Mouse (Mus musculus): ENCODE data around the gene Vamp9. TPM values are rescaled to one million over a fixed set of nuclear protein-coding genes. Genes with fewer than 3 reads are reported as not detected.

Gene Vamp9
- polyA plus RNA-seq, 1 experiment from 2014 or later: 0.31 TPM

- no peak for ATAC-seq (ENCODE audit: low FRiP score, low read depth)
- Histone ChIP-seq H3K4me3 (no peak overlapping the region), H3K27me3 (no peaks in the 10 kb centered on the region), H3K36me3 (peaks cover 28% of the 10 kb centered on the region), H3K9me3 (no peaks in the 10 kb centered on the region), H3K4me2 (replicated peaks) (no peak overlapping the region), H3K27ac (no peak overlapping the region), H3K9ac (no peak overlapping the region), H3K4me1 (no peaks in the 10 kb centered on the region)
- WGBS: 63% methylated on average over 1 of the region's 1 CpGs
These were observed 47.8 kb downstream of the Vamp9 start for GRCm38 (mm10) chr5:99953883-99954282.

DNA sequence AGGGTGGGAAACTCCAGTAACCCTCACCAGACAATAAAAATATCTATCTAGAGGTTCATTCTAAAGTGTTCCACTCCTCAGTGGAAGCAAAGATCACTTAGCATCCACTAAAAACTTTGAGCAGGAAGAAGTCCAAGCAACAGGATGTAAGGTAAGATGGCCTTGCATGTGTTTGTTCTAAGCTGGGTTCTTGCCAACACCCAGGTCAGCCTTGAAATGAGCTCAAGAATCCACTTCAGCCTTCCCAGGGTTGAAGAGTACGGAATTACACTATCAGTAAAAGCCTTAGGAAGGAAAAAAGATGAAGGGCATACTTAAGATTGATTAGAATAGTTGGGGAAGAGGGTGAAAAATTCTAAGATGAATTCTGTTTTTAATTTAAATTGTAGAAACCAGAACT is 52.6 kb downstream of the Vamp9 start:
- no peaks in the 10 kb centered on the region for H3K4me1 ChIP-seq
- H3K4me2 ChIP-seq (replicated peaks): no peak overlapping the region
- H3K36me3 ChIP-seq: peaks cover 48% of the 10 kb centered on the region
- no peaks in the 10 kb centered on the region for H3K9me3 ChIP-seq
- H3K27ac ChIP-seq: no peak overlapping the region
- WGBS: 90% methylated on average over 1 of the region's 1 CpGs
- no peak for ATAC-seq (ENCODE audit: low FRiP score, low read depth)
- no peak overlapping the region for H3K4me3 ChIP-seq
- no peak overlapping the region for H3K9ac ChIP-seq
- H3K27me3 ChIP-seq: no peaks in the 10 kb centered on the region

DNA sequence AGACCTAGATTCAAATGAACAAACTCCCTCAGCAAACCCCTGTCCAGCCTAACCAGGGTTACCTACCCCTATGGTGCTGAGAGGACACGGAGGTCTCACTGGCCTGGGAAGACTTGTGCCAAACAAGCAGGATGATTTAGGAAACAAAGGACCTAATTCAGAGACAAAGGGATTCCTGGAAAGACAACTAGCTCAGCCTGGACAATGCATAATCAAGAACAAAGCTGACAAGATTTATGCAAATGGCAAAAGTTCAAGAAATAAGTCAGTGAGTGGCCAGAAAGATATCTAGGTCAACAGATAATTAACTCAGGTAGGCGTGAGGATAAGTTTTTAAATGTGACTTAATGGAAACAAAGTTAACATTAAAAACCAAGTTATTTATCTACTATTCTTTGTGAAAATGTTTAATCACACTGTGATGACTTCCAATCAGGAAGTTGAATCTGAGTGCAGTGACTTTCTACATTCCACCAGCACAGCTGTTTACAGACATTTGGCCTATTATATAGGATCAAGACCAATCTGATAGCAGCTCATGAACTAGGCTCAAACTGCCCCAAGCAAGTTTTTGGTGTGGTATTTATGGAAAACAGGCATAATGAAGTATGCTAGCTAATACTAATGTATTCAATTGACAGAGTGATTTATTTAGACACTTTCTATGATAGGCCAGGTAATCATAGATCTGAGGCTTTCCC is 53.3 kb downstream of the Vamp9 start:
- no peak overlapping the region for H3K9ac ChIP-seq
- 85% methylated on average over 2 of the region's 2 CpGs for WGBS
- no peak for ATAC-seq (ENCODE audit: low FRiP score, low read depth)
- H3K4me2 ChIP-seq (replicated peaks): no peak overlapping the region
- H3K27ac ChIP-seq: no peak overlapping the region
- H3K9me3 ChIP-seq: no peaks in the 10 kb centered on the region
- no peaks in the 10 kb centered on the region for H3K27me3 ChIP-seq
- no peaks in the 10 kb centered on the region for H3K4me1 ChIP-seq
- H3K36me3 ChIP-seq: peaks cover 55% of the 10 kb centered on the region
- H3K4me3 ChIP-seq: no peak overlapping the region

DNA sequence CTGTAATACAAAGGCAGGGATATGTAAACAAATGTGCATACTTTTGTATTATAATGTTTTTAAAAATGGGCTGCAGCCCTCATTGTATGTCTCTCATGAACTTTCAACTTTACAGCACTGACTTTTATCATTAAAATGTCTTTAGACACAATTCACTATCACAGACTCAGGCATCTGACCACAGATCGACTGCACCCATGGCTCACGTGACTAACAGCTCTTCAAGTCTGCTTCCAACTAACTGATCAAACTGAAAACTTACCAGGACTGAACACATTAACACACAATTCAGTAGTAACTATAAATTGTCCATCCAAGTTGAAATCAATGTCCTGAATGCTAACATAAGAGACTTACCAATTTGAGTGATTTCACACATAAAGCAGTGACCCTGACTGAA is 53.9 kb downstream of the Vamp9 start:
- H3K27ac ChIP-seq: no peak overlapping the region
- no peaks in the 10 kb centered on the region for H3K27me3 ChIP-seq
- H3K4me2 ChIP-seq (replicated peaks): no peak overlapping the region
- ATAC-seq (ENCODE audit: low FRiP score, low read depth): no peak
- H3K4me3 ChIP-seq: no peak overlapping the region
- H3K9me3 ChIP-seq: no peaks in the 10 kb centered on the region
- 88% methylated on average over 2 of the region's 2 CpGs for WGBS
- H3K36me3 ChIP-seq: peaks cover 59% of the 10 kb centered on the region
- no peaks in the 10 kb centered on the region for H3K4me1 ChIP-seq
- no peak overlapping the region for H3K9ac ChIP-seq

GRCm38 (mm10) chr5:99973941-99974340 is 67.9 kb downstream of the Vamp9 start:
- H3K9me3 ChIP-seq: no peaks in the 10 kb centered on the region
- peak overlapping the region; percentile 50 for H3K4me2 ChIP-seq (replicated peaks)
- no peak overlapping the region for H3K9ac ChIP-seq
- no peaks in the 10 kb centered on the region for H3K27me3 ChIP-seq
- peaks cover 33% of the 10 kb centered on the region for H3K4me1 ChIP-seq
- 46% methylated on average over 2 of the region's 2 CpGs for WGBS
- H3K4me3 ChIP-seq: 0 out of 2 replicates have a peak overlapping the region, but pooled peaks have one; percentile 2
- no peak for ATAC-seq (ENCODE audit: low FRiP score, low read depth)
- H3K27ac ChIP-seq: no peak overlapping the region
- H3K36me3 ChIP-seq: peaks cover 21% of the 10 kb centered on the region

- Histone ChIP-seq H3K36me3 (peaks cover 17% of the 10 kb centered on the region), H3K9ac (no peak overlapping the region), H3K27me3 (no peaks in the 10 kb centered on the region), H3K9me3 (no peaks in the 10 kb centered on the region), H3K27ac (no peak overlapping the region), H3K4me3 (0 out of 2 replicates have a peak overlapping the region, but pooled peaks have one; percentile 9), H3K4me1 (peaks cover 33% of the 10 kb centered on the region), H3K4me2 (replicated peaks) (peak overlapping the region; percentile 50)
- no peak for ATAC-seq (ENCODE audit: low FRiP score, low read depth)
- WGBS: 62% methylated on average over 4 of the region's 4 CpGs
These were observed 69.0 kb downstream of the Vamp9 start for GRCm38 (mm10) chr5:99975061-99975460.

GRCm38 (mm10) chr5:99975776-99976175 is 69.7 kb downstream of the Vamp9 start:
- 68% methylated on average over 1 of the region's 1 CpGs for WGBS

GRCm38 (mm10) chr5:99976334-99976955 is 70.4 kb downstream of the Vamp9 start:
- WGBS: 11% methylated on average over 8 of the region's 8 CpGs
- Histone ChIP-seq H3K4me3 (peak overlapping the region; percentile 88), H3K9ac (peak overlapping the region; percentile 99), H3K4me1 (peaks cover 33% of the 10 kb centered on the region), H3K36me3 (peaks cover 12% of the 10 kb centered on the region), H3K27me3 (no peaks in the 10 kb centered on the region), H3K27ac (no peak overlapping the region), H3K4me2 (replicated peaks) (peak overlapping the region; percentile 85), H3K9me3 (0 out of 2 replicates have a peak, but pooled peaks cover 4% of the 10 kb centered on the region)
- no peak for ATAC-seq (ENCODE audit: low FRiP score, low read depth)

More at GRCm38 (mm10) chr5:99975776-99976175, 69.7 kb downstream of the Vamp9 start:
- peaks cover 14% of the 10 kb centered on the region for H3K36me3 ChIP-seq
- no peak overlapping the region for H3K27ac ChIP-seq
- 0 out of 2 replicates have a peak, but pooled peaks cover 4% of the 10 kb centered on the region for H3K9me3 ChIP-seq
- peak overlapping the region; percentile 88 for H3K4me3 ChIP-seq
- H3K9ac ChIP-seq: no peak overlapping the region; the same call in 1 of the 2 replicates
- H3K4me2 ChIP-seq (replicated peaks): peak overlapping the region; percentile 85
- H3K4me1 ChIP-seq: peaks cover 33% of the 10 kb centered on the region
- no peak for ATAC-seq (ENCODE audit: low FRiP score, low read depth)
- no peaks in the 10 kb centered on the region for H3K27me3 ChIP-seq

DNA sequence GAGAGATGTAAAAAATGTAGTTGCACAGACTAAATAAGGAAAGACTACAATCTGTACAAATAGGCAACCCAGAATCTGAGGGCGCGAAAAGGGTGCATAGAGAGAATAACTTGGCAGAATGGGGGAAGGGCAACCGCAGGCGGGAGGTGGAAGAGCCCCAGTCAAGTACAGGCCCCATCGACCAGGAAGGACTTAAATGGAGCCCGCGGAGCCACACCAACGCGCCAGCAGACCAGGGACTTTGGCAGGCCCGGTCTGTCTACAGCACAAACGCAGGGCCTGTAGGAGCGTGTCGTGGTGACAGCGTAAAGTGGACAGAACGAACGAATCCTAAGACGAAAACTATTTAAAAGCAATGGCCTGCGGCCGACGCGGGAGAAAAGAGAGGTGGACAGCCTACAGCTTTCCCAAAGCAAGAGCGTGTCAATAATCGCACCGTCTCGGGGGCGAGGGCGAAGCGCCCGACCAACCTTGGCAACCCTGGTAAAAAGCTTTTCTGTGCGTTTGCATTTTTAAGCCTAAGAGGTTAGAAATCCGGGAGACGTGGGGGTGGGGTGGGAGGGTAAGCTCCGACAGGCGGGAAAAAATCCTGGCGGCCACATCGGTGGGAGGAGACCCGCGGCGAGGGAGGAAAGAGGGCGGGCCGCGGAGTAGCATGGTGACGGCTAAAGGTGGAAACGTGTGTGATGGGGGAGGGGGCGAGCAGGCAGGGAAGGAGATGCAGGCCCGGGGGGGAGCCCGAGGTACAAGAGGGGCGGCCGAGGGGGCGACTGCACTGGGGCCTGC is 71.7 kb downstream of the Vamp9 start:
- H3K9me3 ChIP-seq: 0 out of 2 replicates have a peak, but pooled peaks cover 4% of the 10 kb centered on the region

DNA sequence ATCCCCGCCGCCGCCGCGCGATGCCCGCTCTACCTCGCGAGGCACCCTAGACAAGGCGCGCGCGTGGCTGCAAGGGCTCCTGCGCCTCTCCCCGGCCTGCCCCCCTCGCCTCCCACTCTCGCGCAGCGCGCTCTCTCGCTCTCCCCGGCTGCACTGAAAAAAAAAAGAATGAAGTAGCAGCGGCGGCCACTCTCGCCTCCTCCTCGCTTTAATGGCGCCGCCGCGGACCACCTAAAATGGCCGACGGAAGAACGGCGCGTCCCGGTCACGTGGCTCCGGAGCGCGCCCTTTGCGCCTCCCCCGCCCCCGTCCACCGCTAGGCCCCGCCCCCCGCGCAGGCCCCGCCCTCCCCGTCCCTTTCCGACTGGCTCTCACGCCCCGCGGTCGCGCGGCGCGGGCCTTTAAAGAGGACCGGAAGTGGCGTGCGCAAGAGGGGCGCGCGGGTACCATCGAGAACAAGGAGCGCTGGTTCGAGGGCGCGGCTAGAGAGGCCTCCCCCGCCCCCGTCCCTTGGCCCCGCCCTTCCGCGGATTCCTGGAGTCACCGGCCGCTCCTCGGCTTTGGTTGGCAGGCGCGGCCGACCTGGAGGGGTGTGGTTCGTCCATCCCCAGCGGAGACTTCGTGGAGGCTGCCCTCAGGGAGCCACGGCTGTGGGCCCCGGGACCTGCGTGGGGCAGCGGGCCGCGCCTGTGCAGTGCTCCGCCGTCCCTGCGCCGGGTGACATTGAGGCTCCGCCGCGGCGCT is 72.8 kb downstream of the Vamp9 start, which contains the start of the genes Hnrnpd and 4930524J08Rik:
TSS of gene Hnrnpd (minus strand) at position 240 of the 744 bp plus-strand sequence.
TSS of gene 4930524J08Rik (plus strand) at position 363 of the 744 bp plus-strand sequence.
- H3K9me3 ChIP-seq: 0 out of 2 replicates have a peak, but pooled peaks cover 4% of the 10 kb centered on the region
- peak; percentile 97 for ATAC-seq (ENCODE audit: low FRiP score, low read depth)
- H3K27ac ChIP-seq: peak within 1 kb of the TSS; percentile 99
- H3K36me3 ChIP-seq: peaks cover 8% of the 10 kb centered on the region
- no peaks in the 10 kb centered on the region for H3K27me3 ChIP-seq
- WGBS: under 1% methylated on average over 95 of the region's 97 CpGs
- peak within 1 kb of the TSS; percentile 99 for H3K9ac ChIP-seq
- H3K4me1 ChIP-seq: peaks cover 20% of the 10 kb centered on the region
- H3K4me3 ChIP-seq: peak within 1 kb of the TSS; percentile 88
- H3K4me2 ChIP-seq (replicated peaks): peak within 1 kb of the TSS; percentile 85

More for the DNA sequence above, 71.7 kb downstream of the Vamp9 start:
- Histone ChIP-seq H3K36me3 (peaks cover 12% of the 10 kb centered on the region), H3K4me3 (peak overlapping the region; percentile 88), H3K27me3 (no peaks in the 10 kb centered on the region), H3K4me1 (peaks cover 32% of the 10 kb centered on the region), H3K4me2 (replicated peaks) (peak overlapping the region; percentile 85), H3K27ac (peak overlapping the region; percentile 99), H3K9ac (peak overlapping the region; percentile 99)
- under 1% methylated on average over 48 of the region's 50 CpGs for WGBS
- peak; percentile 57 for ATAC-seq (ENCODE audit: low FRiP score, low read depth)

DNA sequence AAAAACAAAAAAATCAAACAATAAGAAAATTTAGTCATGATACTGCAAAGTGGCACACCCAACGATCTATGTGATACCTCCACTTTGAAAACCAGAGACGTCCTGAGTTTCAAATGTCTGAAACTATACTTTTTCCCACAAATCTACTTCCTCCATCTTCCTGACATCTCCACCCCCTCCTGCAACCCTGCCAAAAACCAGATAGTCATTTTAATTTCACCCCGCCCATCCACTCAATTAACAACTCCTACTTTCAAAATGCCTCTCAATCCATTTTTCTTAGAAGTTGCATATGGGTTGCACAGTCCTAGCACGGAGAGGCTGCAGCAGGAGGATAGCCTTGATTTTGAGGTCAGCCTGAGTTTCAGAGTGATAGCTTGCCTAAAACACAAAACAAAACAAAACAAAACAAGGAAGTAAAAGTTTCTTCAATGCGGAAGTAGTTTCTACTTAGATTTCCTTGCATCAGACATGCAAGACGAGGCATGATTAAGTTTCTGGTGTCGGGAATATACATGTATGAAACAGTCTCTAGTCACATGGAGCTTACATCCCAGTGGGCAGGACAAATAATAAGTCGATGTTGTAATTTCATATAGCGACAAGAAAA is 77.5 kb downstream of the Vamp9 start:
- H3K4me3 ChIP-seq: no peak overlapping the region
- no peak for ATAC-seq (ENCODE audit: low FRiP score, low read depth)
- 87% methylated on average over 9 of the region's 9 CpGs for WGBS

More for the DNA sequence above, 77.5 kb downstream of the Vamp9 start:
- Histone ChIP-seq H3K4me2 (replicated peaks) (no peak overlapping the region), H3K27ac (no peak overlapping the region), H3K27me3 (no peaks in the 10 kb centered on the region), H3K9ac (no peak overlapping the region), H3K36me3 (peaks cover 3% of the 10 kb centered on the region; the same call in 1 of the 2 replicates), H3K9me3 (0 out of 2 replicates have a peak, but pooled peaks cover 4% of the 10 kb centered on the region), H3K4me1 (no peaks in the 10 kb centered on the region)
